Mouse (Mus musculus) cerebellum, postnatal 10 days (tissue): Measurements from ENCODE around the gene Cdk2.

Experiments used
- DNase-seq, 2 experiments: peaks; one replicate each; pipeline ENCODE4 v3.0.0; 2021; ENCODE audit warnings: mixed read lengths in 2 of 2

Cdk2 gene

DNA sequence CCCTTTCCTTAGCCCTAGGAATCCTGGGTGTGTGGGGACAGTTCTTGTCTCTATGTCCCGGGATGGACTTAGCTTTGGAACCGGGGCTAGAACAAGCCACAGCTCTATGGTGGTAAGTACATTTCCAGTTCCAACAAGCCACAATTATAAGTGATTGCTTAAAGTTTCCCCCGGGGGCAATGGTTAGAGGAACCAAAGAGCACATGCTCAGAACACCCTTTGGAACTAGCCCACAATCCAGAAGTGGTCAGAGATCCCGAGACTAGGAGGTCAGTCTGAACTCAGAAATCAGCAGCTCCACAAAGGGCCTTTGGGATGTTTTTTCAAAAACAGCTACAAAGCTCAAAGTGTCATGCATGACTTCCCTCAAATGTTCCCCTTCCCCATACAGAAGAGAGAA is 51.0 kb downstream of the Cdk2 start:
- no peak for DNase-seq
